In the genomic region with DNA sequence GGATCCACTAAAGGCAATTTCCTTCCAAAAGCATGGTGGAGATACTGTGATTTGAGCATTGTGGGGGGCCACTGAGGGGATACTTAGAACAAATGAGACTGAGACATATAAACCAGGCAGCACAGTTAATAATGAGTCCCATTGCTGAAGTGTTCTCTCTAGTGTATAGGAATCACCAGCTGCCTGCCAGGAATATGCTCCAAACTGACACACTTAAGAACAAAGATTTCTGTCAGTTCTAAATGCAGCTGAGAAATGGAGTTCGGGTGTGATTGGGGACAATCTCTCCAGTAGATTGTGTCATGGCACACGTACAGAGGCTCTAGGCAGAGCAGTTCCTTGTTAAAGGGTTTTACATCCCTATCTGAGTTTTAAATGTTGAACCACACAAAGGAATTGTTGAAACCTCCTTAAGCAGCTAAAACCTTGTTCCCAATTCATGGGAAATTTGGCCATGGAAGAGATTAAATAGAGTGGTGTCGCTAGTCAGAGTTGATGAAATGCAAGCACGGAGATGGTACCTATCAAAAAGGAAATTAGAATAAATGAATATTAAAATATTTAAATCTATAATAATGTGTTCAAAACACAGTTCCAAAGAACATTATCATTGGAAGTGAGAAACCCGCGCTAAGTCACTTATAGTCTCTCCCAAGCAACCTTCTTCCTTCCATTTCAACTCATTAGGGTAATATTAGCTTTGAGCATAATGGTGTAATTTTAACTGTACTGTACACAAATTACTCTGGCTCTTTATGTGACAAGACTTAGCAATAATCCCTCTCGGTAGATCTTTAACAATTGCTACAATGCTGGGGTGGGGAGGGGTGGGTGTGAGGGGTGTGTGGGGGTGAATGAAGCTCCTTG, we compare ENCODE assay signal across 23 mouse cellular contexts.
A peak's percentile ranks its signal among the peaks of the same experiment; 100 is the strongest.
DNase-seq lines count a peak whose midpoint lies in the region; ATAC-seq and TF ChIP-seq lines count a peak whose summit lies in the region.
"Had no signal": no experiment of that assay in that cellular context is flagged by ENCODE, and none has a peak within 500 bp of the region (broad histone marks: within the 10 kb centered on the region; RNA-seq: fewer than 3 reads in every experiment).

No protein-coding gene starts in this region.

- no peaks in the 10 kb centered on the region for H3K9me3 ChIP-seq in forebrain, embryonic 15.5 days
- H3K9me3 ChIP-seq in forebrain, embryonic 10.5 days = no peaks in the 10 kb centered on the region
- H3K9me3 ChIP-seq in midbrain, embryonic 13.5 days = no peaks in the 10 kb centered on the region
- no peaks in the 10 kb centered on the region for H3K9me3 ChIP-seq in midbrain, embryonic 10.5 days (replicated peaks)
- no peaks in the 10 kb centered on the region for H3K9me3 ChIP-seq in midbrain, embryonic 16.5 days (replicated peaks; ENCODE audit: control insufficient read depth, low read length, poor library complexity, severe bottlenecking)
- H3K9me3 ChIP-seq: embryonic facial prominence, embryonic 10.5 days; embryonic facial prominence, embryonic 15.5 days; heart, embryonic 12.5 days; limb, embryonic 12.5 days; liver, embryonic 15.5 days; neural tube, embryonic 12.5 days had no signal

- H3K9ac ChIP-seq in forebrain, embryonic 15.5 days (replicated peaks) = no peak overlapping the region
- no peak overlapping the region for H3K9ac ChIP-seq in midbrain, embryonic 13.5 days (replicated peaks)
- no peak overlapping the region for H3K9ac ChIP-seq in midbrain, embryonic 16.5 days (ENCODE audit: low read depth, low read length)
- H3K9ac ChIP-seq: embryonic facial prominence, embryonic 15.5 days; heart, embryonic 12.5 days; limb, embryonic 12.5 days; liver, embryonic 15.5 days; lung, embryonic 14.5 days; neural tube, embryonic 12.5 days had no signal

- no peak overlapping the region for H3K4me2 ChIP-seq in forebrain, embryonic 15.5 days (replicated peaks)
- no peak overlapping the region for H3K4me2 ChIP-seq in midbrain, embryonic 13.5 days (replicated peaks)
- H3K4me2 ChIP-seq in midbrain, embryonic 16.5 days (ENCODE audit: low read length) = no peak overlapping the region
- H3K4me2 ChIP-seq: embryonic facial prominence, embryonic 15.5 days; heart, embryonic 12.5 days; limb, embryonic 12.5 days; liver, embryonic 15.5 days; lung, embryonic 14.5 days; neural tube, embryonic 12.5 days had no signal

- no peak for TF ChIP-seq CTCF in brain, embryonic 14.5 days (IDR thresholded peaks at IDR 0.05; ENCODE audit: borderline replicate concordance, extremely low read depth, insufficient read depth, insufficient read length)

- H3K36me3 ChIP-seq in forebrain, embryonic 15.5 days = no peaks in the 10 kb centered on the region
- no peaks in the 10 kb centered on the region for H3K36me3 ChIP-seq in forebrain, embryonic 10.5 days (replicated peaks)
- no peaks in the 10 kb centered on the region for H3K36me3 ChIP-seq in midbrain, embryonic 13.5 days
- H3K36me3 ChIP-seq in midbrain, embryonic 10.5 days = no peaks in the 10 kb centered on the region
- H3K36me3 ChIP-seq in midbrain, embryonic 16.5 days (ENCODE audit: control insufficient read depth, insufficient read depth, low read length) = no peaks in the 10 kb centered on the region
- H3K36me3 ChIP-seq: embryonic facial prominence, embryonic 10.5 days; embryonic facial prominence, embryonic 15.5 days; heart, embryonic 12.5 days; limb, embryonic 12.5 days; liver, embryonic 15.5 days; neural tube, embryonic 12.5 days had no signal

- TF ChIP-seq POLR2A in brain, embryonic 14.5 days (IDR thresholded peaks at IDR 0.05; ENCODE audit: borderline replicate concordance, extremely low read depth, insufficient read depth, insufficient read length, poor library complexity, severe bottlenecking) = no peak

- DNase-seq in forebrain, embryonic 10.5 days (ENCODE audit: extremely low spot score, low spot score) = no peak
- DNase-seq in midbrain, embryonic 10.5 days (ENCODE audit: low spot score) = no peak
- DNase-seq in brain, embryonic 14.5 days (ENCODE audit: low read depth) = peak; percentile 70
- DNase-seq in layer of hippocampus, adult 9-10 months (ENCODE audit: low spot score) = no peak
- DNase-seq: adrenal gland, postnatal 25 days; cerebellum, adult 8-10 months; cerebellum, postnatal 25 days; heart, adult 2 months; heart, postnatal 4 days; kidney, adult 11 months; kidney, postnatal 25 days; lung, embryonic 14.5 days; lung, postnatal 14 days had no signal

- H3K4me1 ChIP-seq in forebrain, embryonic 15.5 days = 0 out of 2 replicates have a peak, but pooled peaks cover 8% of the 10 kb centered on the region
- H3K4me1 ChIP-seq in forebrain, embryonic 10.5 days = no peaks in the 10 kb centered on the region
- 0 out of 2 replicates have a peak, but pooled peaks cover 4% of the 10 kb centered on the region for H3K4me1 ChIP-seq in midbrain, embryonic 13.5 days (replicated peaks)
- H3K4me1 ChIP-seq in midbrain, embryonic 10.5 days = no peaks in the 10 kb centered on the region
- H3K4me1 ChIP-seq in midbrain, embryonic 16.5 days (ENCODE audit: control insufficient read depth, insufficient read depth, low read length) = peaks cover 3% of the 10 kb centered on the region; the same call in 1 of the 2 replicates
- H3K4me1 ChIP-seq: embryonic facial prominence, embryonic 10.5 days; embryonic facial prominence, embryonic 15.5 days; heart, embryonic 12.5 days; liver, embryonic 15.5 days; neural tube, embryonic 12.5 days had no signal

- H3K27ac ChIP-seq in forebrain, embryonic 15.5 days (replicated peaks) = peak overlapping the region; percentile 46
- no peak overlapping the region for H3K27ac ChIP-seq in forebrain, embryonic 10.5 days
- H3K27ac ChIP-seq in midbrain, embryonic 13.5 days = 0 out of 2 replicates have a peak overlapping the region, but pooled peaks have one; percentile 44
- no peak overlapping the region for H3K27ac ChIP-seq in midbrain, embryonic 10.5 days (replicated peaks)
- H3K27ac ChIP-seq in midbrain, embryonic 16.5 days (ENCODE audit: low read length) = peak overlapping the region; percentile 52; the same call in 1 of the 2 replicates
- H3K27ac ChIP-seq: embryonic facial prominence, embryonic 10.5 days; embryonic facial prominence, embryonic 15.5 days; heart, adult 2 months; left cerebral cortex, adult 2 months; limb, embryonic 12.5 days; liver, embryonic 15.5 days; neural tube, embryonic 12.5 days had no signal

- no peaks in the 10 kb centered on the region for H3K27me3 ChIP-seq in forebrain, embryonic 15.5 days
- no peaks in the 10 kb centered on the region for H3K27me3 ChIP-seq in forebrain, embryonic 10.5 days (ENCODE audit: poor library complexity, severe bottlenecking)
- H3K27me3 ChIP-seq in midbrain, embryonic 13.5 days = no peaks in the 10 kb centered on the region
- H3K27me3 ChIP-seq in midbrain, embryonic 10.5 days (ENCODE audit: low read depth, poor library complexity, severe bottlenecking) = no peaks in the 10 kb centered on the region
- H3K27me3 ChIP-seq in midbrain, embryonic 16.5 days (ENCODE audit: control insufficient read depth, insufficient read depth, low read depth, low read length) = no peaks in the 10 kb centered on the region
- H3K27me3 ChIP-seq: embryonic facial prominence, embryonic 15.5 days; heart, embryonic 12.5 days; limb, embryonic 12.5 days; liver, embryonic 15.5 days; neural tube, embryonic 12.5 days had no signal

- peak; percentile 63; the same call in 1 of the 2 replicates for ATAC-seq in forebrain, embryonic 15.5 days (replicated peaks)
- no peak for ATAC-seq in midbrain, embryonic 13.5 days
- no peak for ATAC-seq in midbrain, embryonic 16.5 days

- WGBS in forebrain, embryonic 15.5 days = 37% methylated on average over 7 of the region's 7 CpGs
- 88% methylated on average over 7 of the region's 7 CpGs for WGBS in forebrain, embryonic 10.5 days
- 30% methylated on average over 7 of the region's 7 CpGs for WGBS in midbrain, embryonic 13.5 days
- WGBS in midbrain, embryonic 10.5 days = 90% methylated on average over 7 of the region's 7 CpGs
- WGBS in midbrain, embryonic 16.5 days = 41% methylated on average over 7 of the region's 7 CpGs

- H3K4me3 ChIP-seq in forebrain, embryonic 15.5 days = no peak overlapping the region
- no peak overlapping the region for H3K4me3 ChIP-seq in forebrain, embryonic 10.5 days
- no peak overlapping the region for H3K4me3 ChIP-seq in midbrain, embryonic 13.5 days (replicated peaks)
- H3K4me3 ChIP-seq in midbrain, embryonic 10.5 days = no peak overlapping the region
- H3K4me3 ChIP-seq in midbrain, embryonic 16.5 days (ENCODE audit: low read depth, low read length) = no peak overlapping the region
- H3K4me3 ChIP-seq: embryonic facial prominence, embryonic 10.5 days; embryonic facial prominence, embryonic 15.5 days; heart, adult 2 months; heart, embryonic 12.5 days; left cerebral cortex, adult 2 months; limb, embryonic 12.5 days; liver, embryonic 15.5 days; neural tube, embryonic 12.5 days had no signal

Comparison
In these comparisons a context has a peak if more than half of its experiments do, and no peak if none do; other contexts are left out.
1. H3K27ac ChIP-seq: peak in forebrain, embryonic 15.5 days (single experiment), midbrain, embryonic 13.5 days (single experiment) and midbrain, embryonic 16.5 days (single experiment); none in forebrain, embryonic 10.5 days (single experiment) and midbrain, embryonic 10.5 days (single experiment).